Comparison of ENCODE assay signal across 9 mouse cellular contexts in the genomic region with DNA sequence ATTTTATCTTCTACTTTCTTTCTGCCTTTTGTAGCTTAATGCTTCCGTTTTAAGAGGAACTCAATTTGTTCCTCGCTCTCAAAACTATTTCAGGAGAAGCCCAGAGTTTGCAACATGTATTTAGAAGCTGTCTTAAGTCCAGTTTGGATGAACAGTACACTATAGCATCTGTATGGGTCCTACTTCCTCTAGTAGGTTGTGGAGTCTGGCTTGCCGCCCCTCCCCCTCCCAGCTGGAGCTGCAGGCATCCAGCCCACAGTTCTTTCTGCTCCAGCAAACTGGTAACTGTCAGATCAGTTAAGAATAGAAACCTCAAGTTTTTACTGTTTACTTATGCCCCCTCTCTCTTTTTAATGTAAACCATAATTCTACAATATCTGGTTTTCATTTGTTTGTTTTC. TPM values are rescaled to one million over a fixed set of nuclear protein-coding genes. Genes with fewer than 3 reads are reported as not detected.
DNase-seq lines count a peak whose midpoint lies in the region; ATAC-seq lines count a peak whose summit lies in the region.
"Had no signal": no experiment of that assay in that cellular context is flagged by ENCODE, and none has a peak within 500 bp of the region (broad histone marks: within the 10 kb centered on the region; RNA-seq: fewer than 3 reads in every experiment).

No protein-coding gene starts in this region.

- 17% methylated on average over 3 of the region's 3 CpGs for WGBS in forebrain, embryonic 13.5 days
- WGBS in forebrain, embryonic 12.5 days: 22% methylated on average over 3 of the region's 3 CpGs
- WGBS in midbrain, embryonic 16.5 days: 28% methylated on average over 3 of the region's 3 CpGs

- no peak overlapping the region for H3K9ac ChIP-seq in forebrain, embryonic 13.5 days
- H3K9ac ChIP-seq in forebrain, embryonic 12.5 days: no peak overlapping the region
- no peak overlapping the region for H3K9ac ChIP-seq in midbrain, embryonic 16.5 days (ENCODE audit: low read depth, low read length)
- H3K9ac ChIP-seq: liver, embryonic 13.5 days had no signal

- H3K27ac ChIP-seq in forebrain, embryonic 13.5 days: peak overlapping the region; percentile 54
- H3K27ac ChIP-seq in forebrain, embryonic 12.5 days: no peak overlapping the region
- no peak overlapping the region for H3K27ac ChIP-seq in midbrain, embryonic 16.5 days (ENCODE audit: low read length)
- H3K27ac ChIP-seq: liver, embryonic 13.5 days had no signal

- no peaks in the 10 kb centered on the region for H3K27me3 ChIP-seq in forebrain, embryonic 13.5 days
- no peaks in the 10 kb centered on the region for H3K27me3 ChIP-seq in forebrain, embryonic 12.5 days
- no peaks in the 10 kb centered on the region for H3K27me3 ChIP-seq in midbrain, embryonic 16.5 days (ENCODE audit: control insufficient read depth, insufficient read depth, low read depth, low read length)
- H3K27me3 ChIP-seq: liver, embryonic 13.5 days had no signal

- no peaks in the 10 kb centered on the region for H3K9me3 ChIP-seq in forebrain, embryonic 13.5 days (replicated peaks)
- no peaks in the 10 kb centered on the region for H3K9me3 ChIP-seq in forebrain, embryonic 12.5 days
- no peaks in the 10 kb centered on the region for H3K9me3 ChIP-seq in midbrain, embryonic 16.5 days (replicated peaks; ENCODE audit: control insufficient read depth, low read length, poor library complexity, severe bottlenecking)
- H3K9me3 ChIP-seq: liver, embryonic 13.5 days had no signal

- intact Hi-C loops in left cerebral cortex, postnatal 4 days (cut with DNase I): no loop called here

- no peaks in the 10 kb centered on the region for H3K36me3 ChIP-seq in forebrain, embryonic 13.5 days (ENCODE audit: poor library complexity, severe bottlenecking)
- no peaks in the 10 kb centered on the region for H3K36me3 ChIP-seq in forebrain, embryonic 12.5 days (replicated peaks)
- peaks cover 9% of the 10 kb centered on the region; the same call in 1 of the 2 replicates for H3K36me3 ChIP-seq in midbrain, embryonic 16.5 days (ENCODE audit: control insufficient read depth, insufficient read depth, low read length)
- H3K36me3 ChIP-seq: liver, embryonic 13.5 days had no signal

- DNase-seq in right cerebral cortex, adult 18-20 months: peak; percentile 88
- DNase-seq in right cerebral cortex, postnatal 25 days: no peak
- peak; percentile 38 for DNase-seq in kidney, adult 18-20 months
- peak; percentile 82 for DNase-seq in left cerebral cortex, postnatal 4 days
- peak; percentile 92 for DNase-seq in thymus, postnatal 14 days
- DNase-seq: liver, embryonic 13.5 days had no signal

- H3K4me2 ChIP-seq in forebrain, embryonic 13.5 days: no peak overlapping the region
- no peak overlapping the region for H3K4me2 ChIP-seq in forebrain, embryonic 12.5 days
- H3K4me2 ChIP-seq in midbrain, embryonic 16.5 days (ENCODE audit: low read length): no peak overlapping the region
- H3K4me2 ChIP-seq: liver, embryonic 13.5 days had no signal

- H3K4me3 ChIP-seq in forebrain, embryonic 13.5 days: no peak overlapping the region
- H3K4me3 ChIP-seq in forebrain, embryonic 12.5 days (replicated peaks): no peak overlapping the region
- H3K4me3 ChIP-seq in midbrain, embryonic 16.5 days (ENCODE audit: low read depth, low read length): no peak overlapping the region
- H3K4me3 ChIP-seq: liver, embryonic 13.5 days had no signal

- ATAC-seq in forebrain, embryonic 13.5 days: peak; percentile 61; the same call in 1 of the 2 replicates
- no peak for ATAC-seq in forebrain, embryonic 12.5 days (ENCODE audit: low FRiP score)
- no peak for ATAC-seq in midbrain, embryonic 16.5 days

- H3K4me1 ChIP-seq in forebrain, embryonic 13.5 days: peaks cover 29% of the 10 kb centered on the region
- H3K4me1 ChIP-seq in forebrain, embryonic 12.5 days: peaks cover 19% of the 10 kb centered on the region
- H3K4me1 ChIP-seq in midbrain, embryonic 16.5 days (ENCODE audit: control insufficient read depth, insufficient read depth, low read length): peaks cover 12% of the 10 kb centered on the region
- H3K4me1 ChIP-seq: liver, embryonic 13.5 days had no signal

RNA-seq across cellular contexts. Expression of gene Gm1043, which starts 2.8 kb away (rescaled TPM):
- 0.40 and 0.68 TPM in 2 replicates for polyA plus RNA-seq in forebrain, embryonic 13.5 days (2015; fragmentation: Nextera tagmentation; extraction: Ambion mirVana)
- polyA plus RNA-seq in forebrain, embryonic 12.5 days (2016; fragmentation: Nextera tagmentation; extraction: Ambion mirVana): 0.29 and 0.31 TPM in 2 replicates
- total RNA-seq in left cerebral cortex, postnatal 4 days (2021): 10 to 100 TPM; 33.2 to 36.8 TPM
- 2.3 and 3.0 TPM in 2 replicates for polyA plus RNA-seq in midbrain, embryonic 16.5 days (2015; fragmentation: Nextera tagmentation; extraction: Ambion mirVana)
- polyA plus RNA-seq: liver, embryonic 13.5 days had no signal
